Mouse (Mus musculus) gastrocnemius, adult 8-10 months (tissue): ENCODE measurements around the gene Nwd1. TPM values are rescaled to one million over a fixed set of nuclear protein-coding genes. Genes with fewer than 3 reads are reported as not detected.

Experiments
- DNase-seq, 2 experiments: peaks; one replicate each; pipeline ENCODE4 v3.0.0; 2022; ENCODE audit warnings: low spot score in 2 of 2
- total RNA-seq, 4 experiments: library from RNA; stranded (reverse); gene quantifications; 2 replicates each; pipeline ENCODE4 v1.2.4; 2022

The Nwd1 gene
- total RNA-seq, 4 experiments from 2014 or later, result 0.75 to 1.1 (median 0.82) TPM

DNA sequence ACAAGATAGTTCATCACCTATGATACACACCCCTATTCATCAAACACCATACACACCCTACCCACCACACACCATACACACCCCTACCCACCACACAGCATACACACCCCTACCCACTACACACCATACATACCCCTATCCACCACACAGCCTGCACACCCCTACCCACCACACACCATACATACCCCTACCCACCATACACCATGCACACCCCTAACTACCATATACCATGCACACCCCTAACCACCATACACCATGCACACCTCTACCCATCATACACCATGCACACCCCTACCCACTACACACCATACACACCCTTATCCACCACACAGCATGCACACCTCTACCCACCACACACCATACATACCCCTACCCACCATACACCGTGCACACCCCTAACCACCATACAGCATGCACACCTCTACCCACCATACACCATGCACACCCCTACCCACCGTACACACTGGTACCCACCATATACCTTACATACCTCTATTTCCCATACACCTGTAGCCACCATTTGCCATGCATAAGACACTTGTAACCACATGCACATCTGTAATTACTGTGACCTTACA is 51.9 kb downstream of the Nwd1 start:
- no peak for DNase-seq

DNA sequence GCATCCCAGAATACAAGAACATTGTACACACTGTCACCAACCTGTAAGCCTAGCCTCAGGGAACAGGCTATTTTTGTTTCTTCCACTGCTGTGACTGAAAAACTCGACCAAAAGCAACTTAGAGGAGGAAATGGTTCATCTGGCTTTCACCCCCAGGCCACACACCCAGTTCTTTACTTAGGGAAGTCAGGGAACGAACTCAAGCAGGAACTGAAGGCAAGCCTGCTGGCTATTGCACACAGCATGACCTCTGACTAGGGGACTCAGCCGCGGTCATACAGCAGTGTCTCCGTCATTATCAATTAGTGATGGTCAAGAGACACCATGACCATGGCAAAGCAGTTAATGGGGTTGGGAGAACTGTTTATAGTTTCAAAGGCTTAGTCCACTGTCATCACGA is 66.1 kb downstream of the Nwd1 start:
- DNase-seq, result no peak

DNA sequence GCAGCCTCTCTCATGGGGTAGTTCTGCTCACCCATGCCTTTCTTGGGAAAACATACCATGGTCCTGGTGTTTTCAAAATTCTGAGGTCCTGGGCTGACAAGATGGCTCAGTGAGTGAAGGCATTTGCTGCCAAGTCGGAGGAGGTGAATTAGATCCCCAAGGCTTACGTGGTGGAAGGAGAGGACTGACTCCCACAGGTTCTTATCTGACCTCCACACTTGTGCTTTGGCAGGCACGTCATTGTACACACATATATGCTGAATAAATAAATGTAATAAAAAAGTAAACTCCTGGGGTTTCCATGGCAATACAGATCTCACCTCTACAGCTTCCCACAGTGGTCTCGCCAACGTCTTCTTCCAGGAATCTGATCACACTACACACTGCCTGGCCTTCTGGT is 70.1 kb downstream of the Nwd1 start:
- no peak for DNase-seq

DNA sequence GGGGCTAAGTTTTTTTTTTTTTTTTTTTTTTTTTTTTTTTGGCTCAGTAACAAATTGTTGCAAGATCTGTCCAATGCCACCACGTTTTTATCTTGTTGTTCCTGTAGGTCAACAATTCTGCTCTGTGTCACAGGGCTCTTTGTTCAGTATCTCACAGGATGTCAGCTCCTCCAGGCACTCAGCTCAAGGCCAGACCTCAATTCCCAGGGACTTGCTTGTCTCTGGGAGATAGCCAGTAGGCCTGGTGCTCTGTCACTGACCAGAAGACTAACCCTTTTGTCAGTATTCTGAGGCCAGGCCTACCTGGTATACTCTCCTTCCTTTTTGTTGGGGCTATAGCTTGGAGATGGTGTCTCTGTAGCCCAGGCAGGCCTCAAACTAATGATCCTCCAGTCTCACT is 74.0 kb downstream of the Nwd1 start:
- no peak for DNase-seq

DNA sequence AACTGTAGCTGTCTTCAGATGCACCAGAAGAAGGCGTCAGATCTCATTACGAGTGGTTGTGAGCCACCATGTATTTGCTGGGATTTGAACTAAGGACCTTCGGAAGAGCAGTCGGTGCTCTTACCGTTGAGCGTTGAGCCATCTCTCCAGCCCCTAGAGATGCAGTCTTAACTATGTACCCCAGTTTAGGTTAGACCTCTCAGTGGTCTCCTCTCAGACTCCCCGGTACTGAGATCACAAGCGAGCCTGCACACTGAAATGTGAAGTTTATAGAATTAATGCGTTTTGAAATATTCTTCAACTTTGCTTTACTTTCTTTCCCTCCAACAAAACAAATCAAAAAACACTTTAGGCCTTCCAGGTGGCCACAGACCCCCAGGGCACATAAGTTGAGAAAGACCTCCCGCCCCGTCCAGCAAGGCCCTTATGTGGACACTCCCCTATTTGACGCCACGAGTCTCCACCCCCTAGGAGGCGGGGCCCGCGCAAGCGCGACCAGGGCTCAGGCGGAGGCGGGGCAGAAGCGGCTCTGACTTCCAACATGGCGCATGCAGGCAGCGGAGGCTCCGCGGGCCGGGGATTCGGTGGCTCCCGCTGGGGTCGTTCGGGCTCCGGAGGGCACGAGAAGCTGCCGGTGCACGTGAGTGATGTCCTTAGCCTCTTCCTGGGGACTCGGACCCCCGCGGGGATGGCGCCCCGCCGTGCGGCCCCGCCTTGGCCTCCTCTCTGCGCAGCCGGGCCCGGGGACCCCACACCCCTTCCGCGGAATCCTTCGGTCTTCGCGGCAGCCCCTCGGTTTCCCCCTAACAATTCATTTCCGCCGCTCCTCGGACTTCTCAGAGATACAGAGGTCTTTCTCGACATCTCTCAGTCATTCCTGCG is 76.5 kb downstream of the Nwd1 start, which contains the start of gene Sin3b:
TSS of gene Sin3b (plus strand) at position 517 of the 882 bp plus-strand sequence.
- DNase-seq, result peak; percentile 92 to 93

DNA sequence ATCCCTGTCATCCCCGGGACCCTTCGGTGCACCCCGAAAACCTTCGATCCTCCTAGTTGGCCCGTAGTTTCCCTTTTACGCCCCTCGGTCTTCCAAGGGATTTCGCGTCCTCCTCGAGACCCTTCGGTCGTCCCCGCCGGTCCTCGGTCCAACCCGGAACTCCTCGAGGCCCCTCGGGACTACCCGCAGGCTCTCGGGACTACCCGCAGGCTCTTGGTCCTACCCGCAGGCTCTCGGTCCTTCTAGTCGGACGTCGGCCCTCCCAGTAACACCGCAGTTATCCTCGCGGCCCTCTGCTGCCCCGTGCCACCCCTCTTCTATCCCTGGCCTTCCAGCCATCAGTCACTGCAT is 77.1 kb downstream of the Nwd1 start:
- no peak for DNase-seq

DNA sequence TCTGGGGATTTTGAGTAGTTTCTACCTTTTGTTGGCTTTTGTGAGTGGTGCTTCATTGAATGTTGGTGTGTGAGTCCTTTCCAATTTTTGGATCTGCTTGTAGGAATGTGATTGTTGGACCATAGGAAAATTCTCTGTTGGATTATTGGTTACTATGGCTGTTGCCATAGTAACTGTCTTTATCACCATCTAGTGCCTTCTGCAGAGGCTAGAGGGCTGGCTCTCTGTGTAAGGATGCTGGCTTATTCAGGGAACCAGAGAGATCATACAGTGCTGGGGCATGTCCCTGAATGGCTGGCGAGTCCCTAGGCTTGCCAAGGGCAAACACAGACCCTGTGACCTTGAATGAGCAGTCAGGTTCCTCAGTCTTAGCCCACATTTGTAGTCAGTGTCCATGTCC is 82.1 kb downstream of the Nwd1 start:
- DNase-seq, result no peak

DNA sequence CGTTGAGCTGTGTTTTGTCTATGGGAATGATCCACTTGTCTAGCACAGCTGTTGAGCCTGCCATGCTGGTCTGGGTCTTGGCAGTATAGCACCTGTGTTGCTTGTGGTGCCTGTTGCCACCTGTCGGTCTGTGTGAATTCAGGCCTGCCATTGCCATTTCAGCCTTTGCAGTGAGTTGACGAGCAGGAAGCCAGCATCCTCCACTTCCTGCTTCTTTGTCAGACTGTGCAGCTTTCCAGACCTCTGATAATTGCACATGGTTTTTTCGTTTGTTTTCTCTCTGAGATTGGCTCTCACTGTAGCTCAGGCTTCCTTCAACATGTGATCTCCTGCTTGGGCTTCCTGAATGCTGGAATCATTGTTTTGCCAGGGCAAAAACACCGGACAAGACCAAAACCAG is 88.5 kb downstream of the Nwd1 start:
- DNase-seq, result no peak

DNA sequence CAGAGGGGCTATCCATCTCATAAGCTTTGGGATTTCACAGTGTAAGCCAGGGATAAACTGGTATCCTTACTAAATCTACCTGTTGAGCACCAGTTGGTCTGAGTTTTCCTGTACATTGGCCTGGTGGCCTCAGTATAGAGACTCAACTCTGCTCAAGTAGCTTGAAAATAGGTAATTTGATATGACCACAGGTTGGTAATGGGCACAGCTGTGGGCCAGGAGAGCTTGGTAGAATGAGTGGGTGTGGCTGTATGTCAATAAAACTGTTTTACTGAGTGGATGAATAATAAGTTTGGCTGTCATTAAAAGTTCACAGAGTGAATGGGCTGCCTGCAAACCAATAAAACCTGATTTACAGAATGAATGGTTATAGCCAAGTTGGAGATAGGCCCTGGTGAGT is 90.4 kb downstream of the Nwd1 start:
- DNase-seq, result no peak

DNA sequence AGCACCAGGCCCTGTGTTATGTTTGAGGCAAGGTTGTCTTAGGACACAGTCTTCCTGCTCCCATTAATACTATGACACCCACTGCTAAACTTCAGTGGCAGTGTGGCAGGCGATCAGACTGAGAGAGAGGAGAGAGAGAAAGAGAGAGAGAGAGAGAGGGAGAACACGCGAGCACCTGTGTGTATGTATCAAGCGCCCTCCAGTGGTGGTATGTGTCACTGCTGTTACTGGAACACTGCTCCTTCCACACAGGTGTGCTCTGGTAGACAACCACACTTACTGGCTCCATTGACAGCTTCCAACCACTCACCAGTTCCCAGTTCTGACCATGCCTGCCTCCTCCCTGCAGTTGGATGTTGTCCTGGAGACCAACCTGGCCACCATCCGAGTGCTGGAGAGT is 99.5 kb downstream of the Nwd1 start:
- peak; percentile 10 to 24 for DNase-seq

DNA sequence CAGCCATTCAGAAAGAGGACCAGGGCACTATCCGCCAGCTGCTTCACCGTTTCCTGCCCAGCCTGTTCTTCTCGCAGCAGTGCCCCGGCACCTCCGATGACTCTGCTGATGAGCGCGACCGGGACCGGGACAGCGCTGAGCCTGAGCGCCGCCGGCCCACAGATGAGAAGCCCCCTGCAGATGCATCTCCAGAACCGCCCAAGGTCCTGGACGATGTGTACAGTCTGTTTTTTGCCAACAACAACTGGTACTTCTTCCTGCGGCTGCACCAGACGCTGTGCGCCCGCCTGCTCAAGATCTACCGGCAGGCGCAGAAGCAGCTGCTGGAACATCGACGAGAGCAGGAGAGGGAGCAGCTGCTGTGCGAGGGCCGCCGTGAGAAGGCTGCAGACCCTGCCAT is 103.3 kb downstream of the Nwd1 start:
- no peak for DNase-seq

DNA sequence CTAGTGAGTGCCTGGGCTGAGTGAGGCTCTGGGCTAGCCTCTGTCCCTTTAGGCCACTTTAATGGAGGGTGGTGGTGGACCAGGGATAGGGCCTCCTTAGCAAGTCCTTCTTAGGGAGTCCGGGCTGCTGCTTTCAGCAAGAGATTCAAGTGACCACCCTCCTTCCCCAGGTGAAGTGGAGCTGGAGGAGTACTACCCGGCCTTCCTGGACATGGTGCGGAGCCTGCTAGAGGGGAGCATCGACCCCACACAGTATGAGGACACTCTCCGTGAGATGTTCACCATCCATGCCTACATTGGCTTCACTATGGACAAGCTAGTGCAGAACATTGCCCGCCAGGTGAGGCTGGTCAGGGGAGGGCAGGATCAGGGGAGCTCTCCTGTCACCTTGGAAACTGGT is 103.8 kb downstream of the Nwd1 start:
- no peak for DNase-seq

DNA sequence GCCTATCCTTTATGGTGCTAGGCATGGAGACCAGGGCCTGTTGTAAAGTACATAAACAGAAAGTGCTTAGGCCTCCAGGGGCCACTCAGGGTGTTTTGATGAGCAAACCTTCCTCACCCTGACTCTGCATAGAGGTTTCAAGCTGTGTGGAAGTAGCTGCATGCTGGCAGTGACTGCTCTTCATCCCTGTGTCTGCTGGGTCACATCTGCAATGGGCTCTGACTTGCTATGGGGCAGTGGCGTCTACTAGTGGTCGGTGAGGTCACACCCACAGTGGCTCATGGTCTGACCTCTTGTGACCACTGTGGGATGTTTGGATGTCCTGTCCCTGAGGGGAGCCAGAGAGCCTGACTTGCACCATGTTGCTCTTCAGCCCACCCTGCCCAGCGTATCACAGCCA is 104.6 kb downstream of the Nwd1 start:
- no peak for DNase-seq

DNA sequence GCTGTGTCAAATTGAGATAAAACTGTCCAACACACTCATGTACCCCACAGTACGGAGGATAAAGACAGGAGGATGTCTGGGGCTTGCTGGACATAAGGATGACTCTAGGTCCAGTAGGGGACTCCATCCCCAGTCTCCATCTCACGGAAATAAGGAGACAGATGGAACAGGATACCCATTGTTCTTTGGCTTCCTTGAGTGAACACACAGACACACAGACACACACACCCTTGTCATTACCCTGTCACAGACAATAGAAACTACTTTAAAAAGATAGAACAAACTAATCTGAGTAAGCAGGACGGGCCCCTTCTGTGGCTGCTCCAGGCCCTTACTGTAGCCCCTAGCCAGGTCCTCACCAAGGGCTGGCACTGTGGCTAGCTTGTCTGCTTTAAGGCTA is 105.8 kb downstream of the Nwd1 start:
- DNase-seq, result no peak

DNA sequence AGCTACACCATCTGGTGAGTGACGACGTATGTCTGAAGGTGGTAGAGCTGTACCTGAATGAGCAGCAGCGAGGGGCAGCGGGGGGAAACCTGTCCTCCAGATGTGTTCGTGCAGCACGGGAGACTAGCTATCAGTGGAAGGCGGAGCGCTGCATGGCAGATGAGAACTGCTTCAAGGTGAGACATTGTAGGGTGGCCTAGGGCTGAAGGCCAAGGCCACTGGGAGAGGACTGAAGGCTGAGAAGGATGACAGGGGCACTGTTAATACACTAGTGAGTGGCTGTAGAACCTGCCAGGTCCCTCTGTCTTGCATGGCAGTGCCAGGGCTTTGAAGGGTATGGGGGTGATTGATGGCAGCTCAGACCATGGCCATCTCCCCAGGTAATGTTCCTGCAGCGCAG is 106.7 kb downstream of the Nwd1 start:
- DNase-seq, result peak in 1 of 2 experiments; percentile 2

DNA sequence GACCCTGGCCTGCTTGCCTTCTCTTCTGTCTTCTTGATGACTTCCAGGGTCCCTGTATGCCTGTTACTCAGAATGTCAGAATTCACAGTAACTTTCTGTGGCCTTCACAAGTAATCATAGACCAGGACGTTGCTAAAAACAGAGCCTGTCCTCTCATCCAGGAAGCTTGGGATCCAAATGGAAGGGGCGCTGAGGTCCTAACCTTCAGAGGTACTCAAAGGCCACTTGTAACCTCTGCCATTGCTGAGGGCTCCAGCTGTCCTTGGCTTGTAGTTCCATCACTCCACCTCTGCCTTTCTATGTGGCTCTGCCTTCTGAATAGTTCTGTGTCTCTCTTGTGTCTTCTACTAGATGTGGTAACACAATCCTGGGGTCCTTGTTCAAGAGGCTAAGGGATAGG is 107.3 kb downstream of the Nwd1 start:
- DNase-seq, result no peak

DNA sequence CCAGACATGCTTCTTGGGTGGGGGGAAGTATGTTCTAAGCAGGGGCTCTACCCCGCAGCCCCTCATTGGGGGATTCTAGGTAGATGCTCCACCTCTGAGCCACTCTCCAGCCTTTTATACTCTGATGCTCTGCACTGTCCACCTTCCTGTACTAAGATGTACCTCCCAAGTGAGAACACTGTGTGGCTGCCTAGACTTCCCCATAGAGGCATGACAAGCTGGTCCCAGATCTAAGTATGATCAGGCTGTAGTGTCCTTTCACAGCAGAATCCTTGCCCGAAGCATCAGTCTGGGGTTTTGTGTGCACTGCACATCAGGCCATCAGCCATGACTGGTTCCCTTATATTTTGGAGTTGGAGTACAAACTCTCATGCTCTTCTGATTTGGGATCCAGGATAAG is 109.5 kb downstream of the Nwd1 start:
- peak in 1 of 2 experiments; percentile 0 for DNase-seq

DNA sequence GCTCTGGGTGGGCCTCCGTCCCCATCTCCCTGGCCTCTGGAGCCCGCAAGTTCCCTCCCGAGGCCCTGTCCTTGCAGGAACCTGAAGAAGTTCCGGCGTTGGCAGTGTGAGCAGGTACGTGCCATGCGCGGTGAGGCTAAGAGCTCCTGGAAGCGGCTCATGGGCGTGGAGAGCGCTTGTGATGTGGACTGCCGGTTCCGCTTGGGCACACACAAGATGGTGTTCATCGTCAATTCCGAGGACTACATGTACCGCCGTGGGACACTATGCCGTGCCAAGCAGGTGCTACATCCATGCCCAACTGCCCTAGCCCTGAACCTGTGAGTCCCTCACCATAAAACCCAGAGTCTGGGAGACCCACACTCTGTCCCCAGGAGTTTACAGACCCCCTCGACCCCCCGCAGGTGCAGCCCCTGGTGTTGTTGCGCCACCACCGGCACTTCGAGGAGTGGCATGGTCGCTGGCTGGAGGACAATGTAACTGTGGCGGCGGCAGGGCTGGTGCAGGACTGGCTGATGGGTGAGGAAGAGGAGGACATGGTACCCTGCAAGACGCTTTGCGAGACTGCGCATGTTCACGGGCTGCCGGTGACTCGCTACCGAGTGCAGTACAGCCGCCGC is 110.4 kb downstream of the Nwd1 start:
- DNase-seq, result peak in 1 of 2 experiments; percentile 2

DNA sequence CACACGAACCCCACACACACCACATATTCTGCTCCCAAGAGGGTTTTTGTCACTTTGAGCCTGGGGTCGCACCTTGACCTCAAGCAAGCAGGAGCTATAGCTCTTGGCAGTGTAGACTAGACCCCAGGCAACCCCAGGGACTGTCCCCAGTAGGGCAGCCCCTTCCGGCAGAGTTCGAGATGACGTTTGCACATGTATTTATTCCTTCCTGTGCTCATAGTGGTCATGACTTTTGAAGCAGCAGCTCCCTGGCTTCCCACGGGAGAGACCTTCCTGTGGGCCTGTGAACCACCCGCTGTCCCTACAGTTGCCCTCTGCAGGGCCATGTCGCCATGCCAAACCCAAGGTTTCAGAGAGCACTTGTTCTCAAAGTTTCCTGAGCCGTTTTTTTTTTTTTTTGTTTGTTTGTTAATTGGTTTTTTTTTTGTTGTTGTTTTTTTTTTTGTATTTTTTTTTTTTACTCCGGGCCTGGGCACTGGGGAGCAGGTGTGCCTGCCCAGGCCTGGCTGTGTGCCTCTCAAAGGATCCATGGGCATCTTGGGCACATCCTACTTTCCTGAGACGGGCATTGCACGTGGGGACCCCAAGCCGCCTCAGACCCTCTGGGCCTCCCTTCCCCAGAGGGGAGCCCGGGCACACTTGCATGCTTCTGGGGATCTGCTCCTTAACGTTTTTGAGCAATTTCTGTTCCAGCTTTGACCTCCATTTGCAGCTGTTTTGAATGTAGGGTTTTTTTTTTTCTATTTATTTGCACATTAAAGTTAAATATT is 111.1 kb downstream of the Nwd1 start:
- peak in 1 of 2 experiments; percentile 2 for DNase-seq

DNA sequence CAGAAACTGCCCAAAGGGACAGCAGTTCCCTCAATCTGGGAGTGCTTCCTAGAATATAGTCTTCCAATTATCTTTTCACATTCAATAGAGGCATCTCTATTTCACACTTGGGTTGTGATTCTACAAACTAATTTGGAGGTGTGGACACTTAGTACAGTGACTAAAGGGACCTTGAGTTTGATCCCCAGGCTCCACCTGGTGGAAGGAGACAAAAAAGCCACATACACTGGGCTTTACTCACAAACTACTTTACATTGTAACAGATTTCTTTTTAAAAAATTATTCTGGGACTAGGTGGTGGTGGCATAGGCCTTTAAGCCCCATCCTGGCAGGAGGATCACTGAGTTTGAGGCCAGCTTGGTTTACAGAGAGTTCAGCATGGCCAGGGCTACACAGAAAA is 111.8 kb downstream of the Nwd1 start:
- DNase-seq, result no peak

DNA sequence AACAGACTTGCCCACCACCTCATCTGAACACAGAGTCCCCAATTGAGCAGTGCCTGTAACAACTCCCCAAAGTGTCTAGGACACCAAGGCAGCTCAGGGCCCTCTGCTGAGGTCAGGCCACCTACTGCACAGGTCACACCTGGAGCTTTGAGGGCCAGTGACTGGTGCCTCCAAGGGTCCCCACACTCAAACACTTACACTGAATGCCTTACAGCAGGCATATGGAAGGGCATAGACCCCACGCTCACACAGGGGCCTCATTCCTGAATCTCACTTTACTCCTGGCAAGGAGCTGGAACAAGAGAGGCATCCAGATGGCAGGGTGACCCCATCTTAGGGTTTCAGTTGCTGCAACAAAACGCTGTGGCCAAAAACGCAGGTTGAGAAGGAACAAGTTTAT is 113.7 kb downstream of the Nwd1 start:
- DNase-seq, result peak in 1 of 2 experiments; percentile 2
